Mouse (Mus musculus) liver, embryonic 16.5 days (tissue): ENCODE data around the gene Erp27. TPM values are rescaled to one million over a fixed set of nuclear protein-coding genes. Genes with fewer than 3 reads are reported as not detected.

Experiments
- ATAC-seq: fragments of 200-750 bp; cut with Nextera tagmentation; 2 replicates; pipeline ENCODE4 v1.8.0; 2017; ENCODE audit warnings: low read depth, mild to moderate bottlenecking, moderate number of reproducible peaks, moderate library complexity
- H3K27ac ChIP-seq: fragments of 300-500 bp; sonication (generic); 2 replicates; pipeline ENCODE4 v1.5.1; 2014; ENCODE audit warnings: mild to moderate bottlenecking, low read length
- H3K27me3 ChIP-seq: fragments of 300-500 bp; sonication (generic); 2 replicates; pipeline ENCODE4 v1.6.1; 2014; ENCODE audit warnings: low read depth, low read length, mixed read lengths; ENCODE audit not compliant: control insufficient read depth, insufficient read depth
- H3K36me3 ChIP-seq: fragments of 300-500 bp; sonication (generic); 2 replicates; pipeline ENCODE4 v1.6.1; 2014; ENCODE audit warnings: mild to moderate bottlenecking; ENCODE audit not compliant: control insufficient read depth, insufficient read depth
- H3K4me1 ChIP-seq: fragments of 300-500 bp; sonication (generic); 2 replicates; pipeline ENCODE4 v1.6.1; 2014; ENCODE audit warnings: low read depth, low read length, mixed read lengths; ENCODE audit not compliant: control insufficient read depth
- H3K4me2 ChIP-seq: fragments of 300-500 bp; sonication (generic); 2 replicates; pipeline ENCODE4 v1.6.1; 2014; ENCODE audit warnings: low read depth, low read length, mixed read lengths
- H3K4me3 ChIP-seq: fragments of 300-500 bp; sonication (generic); 2 replicates; pipeline ENCODE4 v1.5.1; 2014; ENCODE audit warnings: low read depth, mild to moderate bottlenecking, low read length
- H3K9ac ChIP-seq: fragments of 300-500 bp; sonication (generic); 2 replicates; pipeline ENCODE4 v1.6.1; 2014; ENCODE audit warnings: low read depth, low read length
- H3K9me3 ChIP-seq: fragments of 300-500 bp; sonication (generic); replicated peaks from 2 replicates; pipeline ENCODE4 v1.6.1; 2016; ENCODE audit warnings: low read length; ENCODE audit not compliant: control insufficient read depth
- WGBS: fragments of 180-500 bp; shearing (Covaris S2); extraction: QIAGEN DNeasy Blood & Tissue Kit; methylation state at CpG from one replicate; pipeline ENCODE4 v1.1.7; 2014; ENCODE audit not compliant: insufficient replicate concordance; 5-methylcytosine and 5-hydroxymethylcytosine counted together
- polyA plus RNA-seq: library from polyadenylated mRNA; unstranded; fragments of >200 nt; fragmentation: Nextera tagmentation; extraction: Ambion mirVana; gene quantifications from 2 replicates; pipeline ENCODE4 v1.2.1, GENCODE M21; 2015

Gene Erp27
- polyA plus RNA-seq, 1 experiment from 2014 or later = 0.71 TPM

DNA sequence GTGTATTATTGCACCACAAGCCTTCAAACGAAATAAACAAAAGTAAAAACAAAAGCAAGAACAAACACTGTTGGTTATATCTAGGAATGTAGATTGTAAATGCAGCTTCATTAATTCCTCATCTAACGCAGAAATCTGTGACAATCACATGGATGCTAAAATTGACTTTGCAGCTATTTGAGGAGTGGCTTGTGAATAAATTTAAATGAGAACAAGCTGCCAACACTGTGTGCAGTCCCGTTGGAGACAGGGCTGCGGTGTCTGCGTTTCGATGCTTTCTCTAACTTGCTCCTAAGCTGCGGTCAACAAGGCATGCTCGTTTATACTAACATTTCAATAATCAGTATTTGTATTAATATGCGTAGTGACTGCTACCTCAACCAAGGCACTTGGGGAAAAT, 20.3 kb upstream of the Erp27 start:
- WGBS = 57% methylated on average over 9 of the region's 9 CpGs
- H3K27me3 ChIP-seq = no peaks in the 10 kb centered on the region
- no peaks in the 10 kb centered on the region for H3K36me3 ChIP-seq
- H3K27ac ChIP-seq = no peak overlapping the region
- no peak for ATAC-seq
- H3K4me2 ChIP-seq = no peak overlapping the region
- no peak overlapping the region for H3K9ac ChIP-seq
- H3K9me3 ChIP-seq = no peaks in the 10 kb centered on the region
- H3K4me3 ChIP-seq = no peak overlapping the region
- peaks cover 18% of the 10 kb centered on the region for H3K4me1 ChIP-seq

DNA sequence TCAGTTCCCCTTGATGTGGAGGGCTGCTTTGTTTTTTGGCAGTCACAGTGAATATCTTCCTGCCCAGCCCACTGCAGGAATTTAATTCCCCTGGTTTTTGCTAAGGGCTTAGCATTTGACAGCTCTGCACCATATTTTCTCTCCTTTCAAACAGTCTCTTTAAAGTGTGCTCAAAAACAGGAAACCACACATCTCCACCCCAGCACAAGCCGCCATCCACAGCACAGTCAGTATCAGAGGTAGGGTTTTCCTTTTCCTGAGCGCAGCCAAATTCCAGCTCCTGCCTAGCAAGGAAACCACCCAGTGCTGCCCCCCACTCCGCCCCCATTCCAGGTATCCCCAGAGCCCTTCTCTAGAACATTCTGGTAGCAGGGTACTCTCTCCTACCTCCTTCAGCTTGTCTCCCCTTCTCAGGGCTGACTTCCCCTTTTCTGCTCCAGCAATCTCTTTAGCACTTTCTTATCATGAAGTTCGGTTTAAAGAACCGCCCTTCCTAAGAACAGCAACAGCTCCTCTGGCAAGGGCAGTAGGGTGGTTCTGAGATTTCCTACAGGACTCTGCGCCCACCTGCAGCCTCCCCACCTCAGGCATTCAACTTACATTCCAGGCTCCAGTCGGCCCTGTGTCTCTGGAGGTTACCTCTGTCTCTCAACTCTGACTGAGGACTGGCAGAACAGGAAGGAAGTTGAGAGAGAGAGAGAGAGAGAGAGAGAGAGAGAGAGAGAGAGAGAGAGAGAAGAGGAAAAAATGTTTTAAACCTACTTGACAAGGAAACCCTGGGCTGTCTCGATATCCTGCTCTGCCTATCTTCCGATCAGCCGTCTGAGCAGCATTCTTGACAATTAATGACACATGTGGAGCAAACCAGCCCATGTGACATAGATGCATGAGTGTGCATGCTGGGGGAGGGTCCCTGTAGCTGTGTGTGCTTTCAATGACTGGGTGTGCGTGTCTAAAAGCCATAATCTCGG, 19.4 kb upstream of the Erp27 start, which contains the start of gene Arhgdib:
Gene Arhgdib, minus strand, starts transcription at position 849 of the 971 bp plus-strand sequence.
- peak within 1 kb of the TSS; percentile 40 for H3K4me3 ChIP-seq
- H3K4me2 ChIP-seq = peak within 1 kb of the TSS; percentile 27; the same call in 1 of the 2 replicates
- peak within 1 kb of the TSS; percentile 79 for H3K27ac ChIP-seq
- WGBS = 14% methylated on average over 12 of the region's 12 CpGs
- H3K27me3 ChIP-seq = no peaks in the 10 kb centered on the region
- H3K36me3 ChIP-seq = no peaks in the 10 kb centered on the region
- H3K9ac ChIP-seq = peak within 1 kb of the TSS; percentile 44; the same call in 1 of the 2 replicates
- no peaks in the 10 kb centered on the region for H3K9me3 ChIP-seq
- H3K4me1 ChIP-seq = peaks cover 18% of the 10 kb centered on the region
- ATAC-seq = peak; percentile 22

DNA sequence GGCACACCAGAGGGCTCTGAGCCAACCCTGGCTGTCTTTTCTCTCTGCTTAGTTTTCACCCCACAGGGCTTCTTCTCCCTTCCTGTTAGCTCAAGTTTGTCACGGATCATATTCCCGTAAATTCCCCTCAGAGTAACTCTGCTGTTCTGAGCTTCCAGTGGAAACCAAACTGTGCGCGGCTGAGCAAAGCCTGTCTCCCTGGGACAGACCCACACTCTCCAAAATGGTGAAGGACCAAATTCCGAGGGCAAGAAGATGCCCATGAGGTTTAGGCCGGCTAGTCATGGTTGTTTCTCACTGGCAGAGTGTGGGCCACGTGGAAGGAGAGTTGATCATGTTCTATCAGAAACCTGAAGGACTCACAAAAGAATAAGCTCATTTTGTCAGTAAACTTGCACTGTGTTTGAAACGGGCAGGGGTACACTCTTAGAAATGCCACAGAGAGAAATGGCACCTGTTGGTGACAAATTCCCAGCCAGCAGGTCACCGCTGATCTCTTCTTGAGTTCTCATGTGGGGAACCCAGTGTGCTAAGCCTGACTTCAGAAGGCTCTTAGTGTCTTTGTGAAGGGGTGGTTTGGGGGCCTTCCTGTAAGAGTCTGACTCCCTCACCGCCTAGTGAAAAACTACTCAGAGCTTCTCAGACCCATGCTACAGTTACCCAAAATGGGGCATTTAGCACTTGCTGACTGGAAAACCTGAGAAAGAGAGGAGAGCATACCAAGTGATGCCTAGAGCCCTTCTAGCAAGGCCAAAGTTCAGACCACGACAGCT, 18.4 kb upstream of the Erp27 start:
- H3K9me3 ChIP-seq = no peaks in the 10 kb centered on the region
- 19% methylated on average over 11 of the region's 11 CpGs for WGBS
- peak overlapping the region; percentile 40 for H3K4me3 ChIP-seq
- peak overlapping the region; percentile 79 for H3K27ac ChIP-seq
- no peaks in the 10 kb centered on the region for H3K36me3 ChIP-seq
- no peak for ATAC-seq
- H3K4me2 ChIP-seq = peak overlapping the region; percentile 34
- peak overlapping the region; percentile 44 for H3K9ac ChIP-seq
- no peaks in the 10 kb centered on the region for H3K27me3 ChIP-seq
- peaks cover 18% of the 10 kb centered on the region for H3K4me1 ChIP-seq

DNA sequence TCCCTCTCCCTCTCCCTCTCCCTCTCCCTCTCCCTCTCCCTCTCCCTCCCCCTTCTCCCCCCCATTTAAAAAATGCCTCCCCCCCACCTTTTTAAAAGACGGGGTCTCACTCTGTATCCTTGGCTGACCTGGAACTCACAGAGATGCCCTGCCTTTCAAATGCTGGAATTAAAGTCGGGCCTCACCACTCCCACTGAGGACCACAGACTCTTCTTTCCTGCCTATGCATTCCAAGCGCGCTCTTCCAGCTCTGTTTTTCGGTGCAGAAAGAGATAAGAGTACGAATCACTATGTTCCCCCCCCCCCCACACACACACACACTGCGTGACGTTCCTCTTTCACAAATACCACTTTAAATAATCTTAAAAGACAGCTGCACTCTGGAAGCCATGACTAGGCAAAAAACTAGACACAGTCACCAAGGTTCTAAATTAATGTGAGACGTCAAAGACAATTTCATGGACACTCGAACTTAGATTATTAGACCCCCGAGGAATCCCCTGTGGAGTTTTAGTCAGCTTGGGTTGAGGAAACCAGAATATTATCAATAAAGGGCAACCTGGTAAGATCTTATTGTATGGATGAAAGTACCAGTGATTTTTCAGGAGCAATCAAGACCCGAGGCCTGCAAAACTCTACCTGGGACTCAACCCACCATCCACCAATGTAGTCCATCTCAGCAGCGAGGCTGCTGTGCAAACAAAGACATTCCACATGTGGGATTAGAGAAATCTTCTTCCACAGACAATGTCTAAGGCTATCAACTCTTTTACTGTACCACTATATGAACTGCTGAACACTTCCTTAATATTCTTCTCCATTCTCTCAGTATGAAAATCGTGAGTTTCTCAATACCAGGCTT, 17.6 kb upstream of the Erp27 start:
- H3K9ac ChIP-seq = no peak overlapping the region; the same call in 1 of the 2 replicates
- H3K27ac ChIP-seq = peak overlapping the region; percentile 79

DNA sequence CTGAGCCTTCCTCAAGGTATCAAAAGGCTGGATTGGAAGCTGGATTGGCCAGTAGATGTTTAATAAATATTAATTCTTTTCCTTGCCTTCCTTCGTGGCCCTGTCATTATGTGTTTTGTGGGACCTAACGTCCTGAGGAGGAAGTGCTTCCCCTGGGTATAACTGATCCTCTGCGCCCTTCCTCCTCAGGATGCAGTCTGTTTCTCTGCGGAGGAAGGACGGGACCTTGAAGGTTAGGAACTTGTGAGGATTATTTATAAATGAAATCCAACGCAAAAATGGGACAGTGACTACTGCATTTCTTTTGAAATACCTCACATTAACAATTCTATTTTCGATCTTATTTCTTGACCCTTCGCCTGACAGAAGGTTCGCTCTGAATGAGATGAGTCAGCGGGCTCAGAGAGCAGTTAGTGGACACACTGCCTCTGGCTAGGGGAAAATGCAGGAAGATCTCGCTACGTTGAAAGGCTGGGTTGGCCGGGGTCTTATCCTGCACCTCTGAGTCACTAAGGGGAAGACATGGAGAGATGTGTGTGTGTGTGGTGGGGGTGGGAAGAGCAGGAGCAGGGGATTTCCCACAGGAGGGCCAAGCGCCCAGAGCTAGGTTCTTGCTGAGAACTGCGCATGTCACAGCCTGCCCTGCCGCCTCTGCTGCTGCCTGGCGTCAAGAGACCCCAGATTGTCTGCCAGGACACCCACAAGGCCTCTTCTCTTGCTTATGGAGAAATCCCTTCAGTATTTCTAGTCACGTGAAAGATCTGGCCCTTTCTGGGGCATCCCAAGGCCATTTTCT, 16.5 kb upstream of the Erp27 start:
- H3K4me2 ChIP-seq = peak overlapping the region; percentile 54
- no peaks in the 10 kb centered on the region for H3K27me3 ChIP-seq
- peak; percentile 9; the same call in 1 of the 2 replicates for ATAC-seq
- H3K4me3 ChIP-seq = peak overlapping the region; percentile 28
- peak overlapping the region; percentile 67 for H3K27ac ChIP-seq
- H3K36me3 ChIP-seq = no peaks in the 10 kb centered on the region
- 21% methylated on average over 18 of the region's 18 CpGs for WGBS
- H3K4me1 ChIP-seq = peaks cover 15% of the 10 kb centered on the region
- no peak overlapping the region for H3K9ac ChIP-seq
- H3K9me3 ChIP-seq = no peaks in the 10 kb centered on the region

More for the DNA sequence above, 17.6 kb upstream of the Erp27 start:
- Histone ChIP-seq H3K27me3 (no peaks in the 10 kb centered on the region), H3K4me2 (peak overlapping the region; percentile 34; the same call in 1 of the 2 replicates), H3K4me1 (peaks cover 18% of the 10 kb centered on the region), H3K4me3 (peak overlapping the region; percentile 40), H3K36me3 (no peaks in the 10 kb centered on the region), H3K9me3 (no peaks in the 10 kb centered on the region)
- WGBS = 14% methylated on average over 14 of the region's 14 CpGs
- peak; percentile 22; the same call in 1 of the 2 replicates for ATAC-seq

DNA sequence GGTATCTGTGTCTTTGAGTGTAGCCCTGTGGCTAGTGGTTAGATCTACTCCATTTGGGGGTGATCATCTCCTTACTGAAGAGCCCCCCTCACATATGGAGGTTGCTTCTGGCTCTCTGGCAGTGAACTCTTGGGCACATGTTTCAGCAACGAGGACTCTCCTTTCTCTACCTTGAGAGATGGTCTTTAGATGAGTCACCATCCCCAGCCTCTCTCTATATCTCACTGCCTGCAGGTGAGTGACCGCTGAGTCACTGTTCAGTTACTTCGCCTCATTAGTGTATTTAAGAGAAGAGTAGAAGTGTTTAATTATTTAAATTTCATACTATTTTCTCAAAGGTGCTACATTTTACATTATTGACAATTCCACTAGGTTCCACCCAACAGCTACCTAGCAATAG, 15.1 kb upstream of the Erp27 start:
- Histone ChIP-seq H3K4me2 (no peak overlapping the region), H3K4me3 (no peak overlapping the region)

DNA sequence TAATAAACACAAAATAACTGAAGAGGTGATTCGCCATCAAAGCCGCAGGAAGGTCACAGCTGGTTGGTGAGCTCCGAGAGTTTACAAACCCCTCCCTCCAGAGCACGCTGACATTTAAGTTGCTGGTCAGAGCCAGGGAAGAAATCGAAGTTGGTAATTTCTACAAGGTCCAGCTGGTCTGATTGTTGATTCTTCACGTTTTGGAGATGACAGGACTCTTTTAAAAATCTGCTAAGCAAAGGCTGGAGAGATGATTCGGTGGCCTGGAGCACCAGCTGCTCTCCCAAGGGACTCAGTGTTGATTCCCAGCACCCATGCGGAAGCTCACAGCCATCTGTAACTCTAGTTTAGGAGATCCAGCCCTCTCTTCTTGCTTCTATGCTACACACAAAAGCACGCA, 14.4 kb upstream of the Erp27 start:
- no peaks in the 10 kb centered on the region for H3K9me3 ChIP-seq
- no peaks in the 10 kb centered on the region for H3K36me3 ChIP-seq
- H3K4me3 ChIP-seq = no peak overlapping the region
- no peaks in the 10 kb centered on the region for H3K27me3 ChIP-seq
- 73% methylated on average over 9 of the region's 9 CpGs for whole genome bisulfite sequencing
- no peak for ATAC-seq
- no peak overlapping the region for H3K27ac ChIP-seq
- no peak overlapping the region for H3K4me2 ChIP-seq
- H3K9ac ChIP-seq = no peak overlapping the region
- H3K4me1 ChIP-seq = peaks cover 10% of the 10 kb centered on the region

More for the DNA sequence above, 15.1 kb upstream of the Erp27 start:
- no peak for ATAC-seq
- 54% methylated on average over 3 of the region's 3 CpGs for WGBS
- H3K27ac ChIP-seq = no peak overlapping the region
- no peak overlapping the region for H3K9ac ChIP-seq
- peaks cover 9% of the 10 kb centered on the region for H3K4me1 ChIP-seq
- no peaks in the 10 kb centered on the region for H3K36me3 ChIP-seq
- no peaks in the 10 kb centered on the region for H3K27me3 ChIP-seq
- H3K9me3 ChIP-seq = no peaks in the 10 kb centered on the region

DNA sequence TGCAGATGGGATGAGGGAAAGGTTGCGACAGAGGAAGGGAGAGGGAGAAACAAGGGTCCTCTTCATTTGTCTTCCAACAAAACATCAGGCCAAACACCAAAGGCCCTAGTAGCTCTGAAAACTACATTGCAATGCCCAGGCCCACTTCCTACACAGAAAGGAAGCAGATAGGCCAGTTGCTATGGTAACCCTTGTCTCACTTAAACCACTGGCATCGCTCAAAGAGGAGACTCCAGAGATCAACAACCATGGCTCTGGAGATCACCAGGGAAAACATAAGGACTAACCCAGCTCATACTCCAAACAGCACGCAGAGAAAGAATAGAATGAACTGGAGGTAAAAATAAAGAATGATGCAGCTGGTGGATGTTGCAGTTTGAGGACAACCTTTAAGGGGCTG, 13.3 kb upstream of the Erp27 start:
- Histone ChIP-seq H3K9ac (no peak overlapping the region), H3K27ac (no peak overlapping the region), H3K4me1 (peaks cover 21% of the 10 kb centered on the region), H3K27me3 (no peaks in the 10 kb centered on the region), H3K36me3 (no peaks in the 10 kb centered on the region), H3K4me3 (no peak overlapping the region), H3K9me3 (no peaks in the 10 kb centered on the region), H3K4me2 (no peak overlapping the region)
- WGBS = 47% methylated on average over 3 of the region's 3 CpGs
- ATAC-seq = no peak
